Mouse (Mus musculus) cerebellum, adult 8-10 months (tissue): Measurements from ENCODE around the gene Gm45021.

Experiments
- DNase-seq: peaks from one replicate; pipeline ENCODE4 v3.0.0; 2022

Gene Gm45021

DNA sequence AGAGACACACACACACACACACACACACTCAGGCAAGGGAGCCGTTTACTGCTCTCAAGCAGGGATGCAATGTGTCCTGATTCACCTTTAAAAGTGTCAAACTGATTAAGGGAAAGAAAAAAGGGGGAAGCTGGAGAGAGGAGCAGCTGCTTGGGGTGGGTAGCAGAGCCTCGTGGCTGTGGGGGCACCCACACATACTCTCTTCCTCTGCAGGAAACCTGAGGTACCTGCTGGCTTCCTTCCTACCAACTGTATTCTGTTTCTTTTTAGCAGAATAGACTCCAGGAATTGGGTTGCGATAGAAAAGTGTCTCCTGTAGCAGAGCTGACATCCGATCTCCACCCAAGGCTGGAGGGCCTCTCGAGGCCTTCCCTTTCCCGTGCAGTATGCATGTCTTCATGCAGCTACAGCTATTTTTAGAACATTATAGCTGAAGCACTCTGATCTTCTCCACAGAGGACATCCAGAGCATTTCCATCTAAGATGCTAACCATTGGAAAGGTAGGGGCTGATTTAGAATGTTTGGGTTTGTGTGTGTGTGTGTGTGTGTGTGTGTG, at the start of gene Gm45021:
Gene Gm45021, plus strand, starts transcription at position 417 of the 557 bp plus-strand sequence.
- no peak for DNase-seq

DNA sequence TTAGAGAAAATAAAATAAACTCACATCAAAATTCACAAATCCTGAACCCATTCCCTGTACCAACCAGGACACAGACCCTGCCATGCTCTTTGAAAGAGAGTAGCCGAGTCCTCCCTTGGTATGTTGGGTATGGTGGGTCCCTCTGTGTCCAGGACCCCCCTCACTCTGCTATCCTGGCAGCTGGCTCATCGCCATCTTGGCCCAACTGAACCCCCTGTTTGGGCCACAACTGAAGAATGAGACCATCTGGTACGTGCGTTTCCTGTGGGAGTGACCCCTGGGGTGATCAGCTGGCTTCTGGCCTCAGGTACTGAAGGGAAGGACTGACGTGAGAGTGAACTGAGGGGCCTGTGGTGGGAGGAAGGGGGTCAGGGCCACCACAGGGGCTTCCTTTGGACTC, 49.5 kb upstream of the Gm45021 start:
- DNase-seq, result no peak

DNA sequence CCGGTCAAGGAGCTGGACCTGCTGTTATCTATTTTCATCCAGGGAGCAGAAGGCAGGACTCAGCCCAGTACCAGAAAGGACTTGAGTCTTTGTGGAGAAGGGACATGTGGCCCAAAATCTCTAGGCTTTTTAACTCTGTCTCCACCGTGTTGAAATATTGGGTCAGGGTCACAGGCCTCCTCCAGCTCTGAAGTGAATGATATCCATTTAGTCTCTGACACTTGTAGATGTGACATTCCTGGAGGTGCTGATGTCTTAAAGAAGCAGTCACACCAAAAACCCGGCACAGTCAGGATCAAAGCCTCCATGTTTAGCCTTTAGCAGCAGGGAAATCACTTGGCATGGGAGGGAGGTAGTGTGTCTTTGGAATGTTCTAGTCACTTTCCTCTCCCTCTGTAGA, 48.7 kb upstream of the Gm45021 start:
- DNase-seq, result no peak

DNA sequence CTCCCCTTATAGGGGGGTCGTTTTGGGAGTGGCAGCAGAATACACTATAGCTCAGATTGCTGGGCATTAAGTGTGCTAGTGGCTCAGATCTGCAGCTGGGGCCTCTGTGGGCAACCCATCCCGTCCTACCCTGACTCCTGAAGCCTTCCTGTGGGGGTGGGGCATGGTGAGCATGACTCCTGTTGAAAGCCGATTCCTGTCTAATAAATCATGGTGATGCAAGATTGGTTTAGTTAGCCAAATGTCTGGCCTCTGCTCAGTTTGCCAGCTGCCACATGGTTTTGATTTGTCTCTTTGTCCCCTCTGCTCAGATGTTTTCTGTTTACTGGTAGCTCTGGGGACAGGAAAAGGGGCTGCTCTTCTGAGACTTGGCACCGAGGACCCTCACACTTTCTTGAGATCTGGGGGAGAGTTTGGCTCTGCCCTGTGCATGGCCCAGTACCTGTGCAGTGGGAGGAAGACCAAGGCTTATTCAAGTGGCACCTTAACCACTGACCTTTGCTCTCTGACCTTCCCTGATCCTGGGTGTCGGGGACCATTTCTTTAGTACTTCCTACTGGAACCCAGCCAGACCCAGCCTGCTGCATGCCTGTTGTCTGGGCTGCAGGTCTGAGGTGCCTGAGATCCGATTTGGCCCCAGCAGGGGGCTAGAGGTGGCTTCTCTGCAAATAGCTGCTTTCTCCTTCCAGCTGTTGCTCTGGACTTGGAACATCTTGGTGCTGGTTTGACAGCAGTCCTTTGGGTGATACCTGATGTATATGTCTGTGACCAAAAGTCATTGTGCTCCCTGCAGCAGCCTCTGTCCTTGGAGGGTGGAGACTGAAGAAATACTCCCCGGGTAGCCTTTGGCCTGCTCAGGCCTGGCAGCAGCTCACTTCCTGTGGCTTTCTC, 47.6 kb upstream of the Gm45021 start:
- no peak for DNase-seq

DNA sequence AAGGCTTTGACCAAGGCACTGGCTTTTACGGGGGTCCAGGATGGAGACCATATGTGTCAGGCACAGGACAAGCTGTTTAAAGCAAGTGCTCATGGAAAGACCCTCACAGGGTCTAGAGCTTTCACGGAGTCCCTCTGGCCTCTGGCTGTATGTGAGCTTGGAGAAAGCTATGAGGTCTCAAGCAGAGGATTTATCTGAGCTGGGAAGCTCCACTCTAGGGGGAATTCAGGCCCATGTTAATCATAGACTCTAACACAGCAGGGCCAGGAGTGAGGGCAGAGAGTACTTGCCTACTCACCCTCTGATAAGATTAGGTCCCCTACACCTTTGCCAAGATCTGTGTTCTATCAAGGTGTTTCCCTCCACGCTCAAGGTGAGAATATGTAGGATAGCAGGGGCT, 46.8 kb upstream of the Gm45021 start:
- no peak for DNase-seq

DNA sequence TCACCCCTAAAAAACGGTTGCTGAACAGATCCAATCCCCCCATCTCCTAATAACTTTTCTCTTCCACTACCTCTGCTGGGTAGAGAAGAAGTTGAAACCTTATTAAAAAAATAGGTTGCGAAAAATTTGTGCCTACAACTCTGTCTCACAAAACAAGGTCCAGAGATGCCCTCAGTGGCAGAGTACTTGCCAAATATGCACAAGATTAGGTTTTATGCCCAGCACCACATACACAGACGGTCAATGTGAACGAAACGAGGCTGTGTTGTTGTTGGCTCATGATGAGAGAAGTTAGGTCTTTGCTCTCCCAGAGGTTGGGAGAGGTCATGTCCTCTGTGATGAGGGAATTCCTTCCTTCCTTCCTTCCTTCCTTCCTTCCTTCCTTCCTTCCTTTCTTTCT, 44.2 kb upstream of the Gm45021 start:
- DNase-seq, result no peak

DNA sequence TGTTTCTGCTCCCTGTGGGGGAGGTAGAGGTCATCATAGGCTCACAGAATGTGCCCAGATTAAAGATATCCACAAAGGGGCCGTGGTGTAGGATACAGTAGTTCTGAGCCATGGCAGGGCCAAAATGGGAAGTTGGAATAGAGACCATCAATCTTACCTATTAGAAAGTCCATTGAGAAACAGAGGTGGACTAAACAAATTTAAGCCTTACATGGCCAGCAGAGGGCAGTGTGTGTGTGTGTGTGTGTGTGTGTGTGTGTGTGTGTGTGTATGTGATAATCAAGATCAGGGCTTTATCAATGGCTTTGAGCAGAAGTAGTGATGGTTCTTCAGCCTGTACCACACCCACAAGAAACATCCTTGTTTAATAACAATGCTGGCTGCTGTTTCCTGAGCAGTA, 43.1 kb upstream of the Gm45021 start:
- DNase-seq, result no peak

DNA sequence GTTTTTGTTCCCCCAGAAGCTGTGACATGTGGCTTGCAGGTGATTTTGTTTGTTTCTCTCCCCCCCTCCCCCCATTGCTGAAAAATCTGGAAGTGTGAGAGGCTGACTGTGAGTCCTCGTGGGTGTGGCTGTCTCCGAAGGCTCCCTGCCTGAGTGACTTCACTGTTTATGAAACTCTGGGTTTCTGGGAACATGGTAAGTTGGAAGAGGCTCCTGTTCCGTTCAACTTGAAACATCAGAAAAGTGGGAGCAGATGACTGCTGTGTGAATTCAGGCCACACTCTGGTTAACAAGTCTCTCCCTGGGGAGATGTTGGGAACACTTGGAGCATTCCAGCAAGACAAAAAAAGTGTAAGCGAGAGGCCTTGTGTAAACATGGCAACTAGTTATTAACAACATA, 42.6 kb upstream of the Gm45021 start:
- no peak for DNase-seq

DNA sequence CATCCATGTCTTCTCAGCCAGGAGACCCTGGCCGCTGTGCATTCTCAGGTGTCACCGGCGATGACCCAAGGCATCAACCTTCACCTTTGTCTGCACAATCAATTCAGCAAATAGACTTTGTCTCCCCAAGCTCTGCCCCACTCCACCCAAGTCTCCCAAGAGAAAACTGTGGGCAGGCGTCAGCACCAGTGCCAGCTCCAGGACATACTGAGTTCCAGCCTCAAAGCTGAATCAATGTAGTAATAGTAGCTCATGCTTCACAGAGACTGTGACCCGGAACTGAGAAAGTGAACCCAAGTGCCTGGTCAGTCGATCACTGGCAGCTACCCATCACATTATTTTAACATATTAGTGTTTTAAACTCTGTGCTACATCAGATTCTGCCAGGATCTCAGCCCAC, 41.1 kb upstream of the Gm45021 start:
- no peak for DNase-seq

DNA sequence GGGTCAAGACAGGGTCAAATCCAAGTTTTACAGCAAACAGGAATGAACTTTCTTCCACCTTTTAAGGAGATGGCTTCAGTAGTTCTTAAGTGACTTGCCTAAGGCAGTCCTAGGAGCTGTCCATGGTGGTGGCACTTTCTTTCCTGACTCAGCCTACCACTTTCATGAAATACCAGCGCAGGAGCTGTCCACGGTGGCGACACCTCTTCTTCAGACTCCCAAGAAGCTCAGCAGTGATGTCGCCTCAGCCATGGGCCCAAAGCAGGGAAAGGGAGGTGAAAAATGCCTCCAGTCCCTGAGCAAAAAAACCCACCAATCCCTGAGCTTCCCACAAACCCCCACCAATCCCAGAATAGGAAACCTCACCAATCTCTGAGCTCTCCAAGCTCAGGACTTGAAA, 36.5 kb upstream of the Gm45021 start:
- DNase-seq, result no peak

DNA sequence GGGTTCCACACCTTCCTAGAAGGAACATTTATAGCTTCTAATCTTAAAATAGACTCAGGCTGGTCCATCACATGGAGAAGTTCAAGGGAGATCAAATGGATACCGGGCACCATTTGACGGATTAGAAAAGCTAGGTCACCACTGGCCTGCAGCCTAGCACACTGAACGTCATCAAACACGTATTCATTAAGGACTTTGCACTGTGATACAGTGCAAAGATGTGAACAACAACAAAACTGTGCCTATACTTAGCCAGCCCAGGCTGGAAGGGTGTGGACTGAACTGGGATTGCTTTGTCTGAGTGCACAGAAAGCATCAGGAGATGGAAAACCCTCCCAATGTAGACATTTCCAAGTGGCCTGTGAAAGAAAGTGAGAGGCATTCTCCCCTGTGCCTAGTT, 35.6 kb upstream of the Gm45021 start:
- peak; percentile 39 for DNase-seq

DNA sequence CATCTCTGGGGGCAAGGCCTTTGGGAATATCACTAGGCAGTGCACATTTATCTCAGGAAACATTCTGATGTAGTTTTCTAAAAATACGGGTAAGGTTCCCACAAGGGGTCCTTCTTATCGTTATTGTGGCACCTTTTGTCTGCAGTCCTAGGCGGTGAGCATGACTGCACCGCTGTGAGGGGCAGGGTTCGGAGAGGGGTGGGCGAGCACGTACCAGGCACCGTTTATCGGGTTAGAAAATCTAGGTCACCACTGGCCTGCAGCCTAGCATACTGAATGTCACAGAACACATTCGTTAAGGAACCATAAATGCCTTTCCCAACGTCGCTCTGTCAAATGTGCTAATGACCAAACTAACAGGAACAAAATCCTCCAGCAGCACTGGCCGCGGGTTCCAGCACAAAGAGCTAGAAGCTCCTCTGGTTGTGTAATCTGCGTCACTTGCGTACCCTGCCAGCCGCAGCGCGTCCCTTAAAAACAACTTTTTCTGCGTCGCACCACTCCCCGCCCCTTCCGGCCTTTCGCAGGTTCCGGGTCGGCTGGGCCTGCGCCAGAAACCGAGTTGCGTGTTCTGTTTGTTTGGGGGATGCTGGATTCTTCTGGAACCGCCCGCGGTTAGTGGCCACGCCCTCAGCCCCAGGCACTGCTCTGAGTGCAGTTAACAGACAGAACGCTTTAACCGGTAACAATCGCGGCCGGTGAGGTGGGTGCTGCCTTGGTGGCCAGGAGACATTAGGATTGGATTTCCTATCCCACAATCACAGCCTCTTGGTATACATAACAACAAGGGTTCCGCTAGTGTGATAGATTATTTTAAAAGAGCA, 34.9 kb upstream of the Gm45021 start, which contains the start of gene Lrrc61:
Gene Lrrc61, plus strand, starts transcription at position 517 of the 824 bp plus-strand sequence.
- peak; percentile 98 for DNase-seq

DNA sequence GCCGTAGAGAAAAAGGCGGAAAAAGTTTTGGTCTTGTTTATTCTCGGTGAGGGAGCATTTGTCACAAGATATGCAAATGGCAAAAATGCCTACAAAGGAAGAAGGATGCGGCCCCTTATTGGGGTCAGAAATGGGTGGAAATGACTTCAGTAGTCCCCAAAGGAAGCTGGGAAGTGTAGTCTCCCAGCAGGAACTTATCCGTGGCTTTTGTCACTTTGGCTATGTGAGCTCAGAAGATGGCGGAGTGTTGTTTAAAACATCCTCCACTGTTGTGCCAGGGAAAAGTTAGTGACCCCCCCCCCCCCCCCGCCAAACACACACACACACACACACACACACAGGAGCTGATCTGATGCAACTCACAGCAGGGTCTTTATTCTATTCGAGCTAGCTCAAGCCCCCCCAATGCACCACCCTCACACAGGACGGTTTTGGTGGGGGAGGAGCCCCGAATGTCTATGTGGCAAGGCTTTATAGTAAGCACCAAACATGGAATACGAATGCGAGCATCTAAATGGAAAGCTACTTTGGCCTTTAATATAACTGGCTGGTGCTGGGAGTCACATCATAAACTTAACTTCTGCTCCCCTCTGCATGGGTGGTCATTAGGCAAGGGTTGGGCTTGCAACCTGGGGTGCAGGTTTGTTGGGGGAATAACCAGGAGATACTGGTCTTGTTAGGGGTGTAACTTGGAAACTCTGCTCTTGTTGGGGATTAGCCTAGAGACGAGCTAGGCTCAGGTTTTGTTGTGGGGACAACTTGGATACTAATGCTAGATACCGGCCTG, 34.1 kb upstream of the Gm45021 start:
- DNase-seq, result peak; percentile 68

DNA sequence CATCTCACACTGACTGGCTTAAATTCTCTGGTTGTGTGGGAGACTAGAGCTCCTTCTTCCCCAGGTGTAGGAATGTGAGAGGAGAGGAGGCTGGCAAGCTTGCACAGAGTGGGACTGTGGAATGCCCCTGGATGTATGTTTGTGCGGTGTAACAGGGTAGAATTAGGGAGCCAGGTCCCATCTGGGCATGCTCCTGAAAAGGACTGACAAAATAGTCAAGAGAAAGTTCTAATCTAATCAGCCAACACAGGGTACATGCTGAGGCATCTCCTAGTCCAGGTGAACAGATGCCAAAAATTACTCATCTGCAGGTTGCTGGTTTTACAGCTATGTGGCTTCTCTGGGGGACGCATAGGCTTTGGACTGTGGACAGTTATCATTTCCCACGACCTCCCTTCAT, 33.5 kb upstream of the Gm45021 start:
- no peak for DNase-seq

DNA sequence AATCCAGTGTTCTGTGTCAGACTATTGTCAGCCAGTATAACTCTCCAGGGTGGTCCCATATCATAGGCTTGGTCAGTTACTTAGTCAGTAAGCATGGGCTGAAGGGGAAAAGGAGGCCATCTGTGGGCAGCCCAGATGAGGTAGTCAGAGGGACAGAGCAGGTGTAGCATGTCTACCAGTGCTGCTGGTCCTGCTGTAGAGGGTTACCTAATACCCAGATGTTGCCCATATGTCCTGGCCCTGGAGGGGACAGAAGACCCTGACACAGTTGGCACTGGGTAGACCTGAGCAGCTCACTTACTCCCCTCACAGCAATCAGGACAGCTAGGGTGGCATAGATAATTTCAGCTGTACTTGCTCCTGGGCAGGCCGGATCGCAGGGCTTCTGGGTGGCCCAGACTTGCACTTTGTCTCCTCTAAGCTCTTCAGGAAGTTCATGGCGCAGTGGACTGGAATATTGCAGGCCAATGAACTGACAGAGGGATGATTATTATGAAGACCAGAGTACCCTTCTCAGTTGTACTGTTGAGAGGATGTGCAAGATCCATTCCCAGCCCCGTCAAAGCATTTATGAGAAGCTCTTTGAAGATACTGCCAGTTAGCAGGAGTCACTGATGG, 23.6 kb upstream of the Gm45021 start:
- no peak for DNase-seq

DNA sequence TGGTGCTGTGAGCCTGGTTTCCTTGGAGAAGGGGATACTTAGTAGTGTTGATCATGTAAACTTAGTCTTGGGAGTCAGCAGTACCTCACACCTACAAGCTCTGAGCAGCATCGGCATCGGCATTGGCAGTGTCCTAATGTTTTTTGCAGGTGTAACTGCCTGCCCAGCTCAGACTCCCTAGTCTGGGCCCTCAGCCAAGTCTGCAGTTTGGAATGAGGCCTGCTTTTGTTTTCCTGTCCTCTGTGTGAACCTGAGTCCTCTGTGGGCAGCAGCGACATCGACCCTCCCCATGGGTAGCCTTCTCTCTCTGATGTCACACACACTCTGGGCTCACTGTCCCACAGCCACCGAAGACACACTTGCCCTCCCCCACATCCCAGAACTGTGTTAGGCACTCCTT, 23.1 kb upstream of the Gm45021 start:
- DNase-seq, result peak; percentile 51

DNA sequence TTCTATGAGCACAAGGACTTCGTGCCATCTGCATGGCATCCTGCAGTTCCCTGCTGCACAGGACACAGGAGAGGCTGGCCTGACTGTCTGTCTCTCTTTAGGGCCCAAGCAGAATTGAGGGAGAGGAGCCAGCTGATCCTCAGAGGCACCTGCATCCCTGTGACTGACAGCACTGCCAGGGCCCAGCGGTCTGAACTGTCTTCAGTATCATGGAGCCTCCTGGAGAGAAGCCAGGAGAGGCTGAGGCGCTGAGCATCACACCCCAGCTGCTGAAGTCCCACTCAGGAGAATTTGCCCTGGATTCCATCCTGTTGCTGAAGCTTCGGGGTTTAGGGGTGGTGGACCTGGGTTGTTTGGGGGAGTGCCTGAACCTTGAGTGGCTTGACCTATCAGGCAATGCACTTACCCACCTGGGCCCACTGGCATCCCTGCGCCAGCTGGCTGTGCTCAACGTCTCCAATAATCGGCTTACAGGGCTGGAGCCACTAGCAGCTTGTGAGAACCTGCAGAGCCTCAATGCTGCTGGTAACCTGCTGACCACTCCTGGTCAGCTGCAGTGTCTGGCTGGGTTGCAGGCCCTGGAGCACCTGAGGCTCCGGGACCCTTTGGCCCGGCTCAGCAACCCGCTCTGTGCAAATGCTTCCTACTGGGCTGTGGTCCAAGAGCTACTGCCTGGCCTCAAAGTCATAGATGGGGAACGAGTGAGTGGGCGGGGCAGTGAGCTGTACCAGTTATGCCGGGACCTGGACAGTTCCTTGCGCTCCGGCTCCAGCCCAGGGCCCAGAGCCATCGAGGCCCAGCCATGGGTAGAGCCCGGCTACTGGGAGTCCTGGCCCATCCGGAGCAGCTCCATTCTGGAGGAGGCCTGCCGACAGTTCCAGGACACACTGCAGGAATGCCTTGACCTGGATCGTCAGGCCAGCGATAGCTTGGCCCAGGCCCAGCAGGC, 21.1 kb upstream of the Gm45021 start:
- peak; percentile 55 for DNase-seq

DNA sequence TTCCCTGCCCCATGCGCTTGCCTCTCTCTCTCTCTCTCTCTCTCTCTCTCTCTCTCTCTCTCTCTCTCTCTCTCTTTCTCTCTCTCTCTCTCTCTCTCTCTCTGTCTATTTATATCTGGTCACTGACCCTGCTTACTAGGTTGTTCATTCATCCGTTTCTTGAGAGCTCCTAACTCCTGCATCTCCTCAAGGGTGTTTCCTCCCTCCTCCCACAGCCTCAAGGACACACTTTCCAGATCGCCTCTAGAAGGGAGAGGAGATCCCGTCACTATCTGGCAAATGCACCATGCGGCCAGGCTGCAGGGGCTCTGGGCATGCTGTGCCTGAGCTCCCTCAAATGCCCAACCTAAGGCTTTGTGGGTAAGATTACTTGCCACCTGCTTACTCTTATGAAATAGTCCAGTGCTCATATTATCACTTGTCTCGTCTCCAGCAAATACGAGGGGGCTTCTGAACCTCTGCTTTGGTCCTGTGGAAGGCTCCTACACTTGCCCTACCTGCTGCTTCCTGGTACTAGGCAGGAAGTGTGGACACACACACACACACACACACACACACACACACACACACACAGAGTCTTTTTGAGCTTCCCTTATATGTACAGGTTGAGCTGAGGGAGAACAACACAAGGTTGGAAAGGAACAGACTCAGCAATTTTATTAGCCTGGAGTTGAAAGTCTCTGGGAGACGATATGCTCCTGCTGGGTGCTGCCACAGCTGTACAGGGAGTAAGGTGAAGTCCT, 20.2 kb upstream of the Gm45021 start:
- no peak for DNase-seq

DNA sequence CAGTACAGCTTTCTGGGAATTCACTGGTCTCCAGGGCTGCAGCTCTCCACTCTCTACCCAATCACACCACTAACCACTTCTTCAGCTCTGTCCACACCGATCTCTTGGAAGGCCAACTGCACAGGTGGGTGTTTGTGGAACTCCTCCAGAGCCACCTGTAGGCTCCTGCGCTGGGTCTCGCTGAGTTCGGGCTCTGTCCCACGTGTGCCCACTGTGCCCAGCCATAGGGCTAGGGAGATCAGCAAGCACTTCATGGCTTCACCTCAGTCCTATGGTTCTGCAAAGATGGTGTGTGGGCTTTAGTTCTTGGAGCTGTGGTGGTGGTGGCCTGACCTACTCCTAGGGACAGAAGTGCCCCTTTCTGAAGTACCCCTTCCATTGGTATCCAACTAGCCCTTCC, 17.4 kb upstream of the Gm45021 start:
- no peak for DNase-seq

DNA sequence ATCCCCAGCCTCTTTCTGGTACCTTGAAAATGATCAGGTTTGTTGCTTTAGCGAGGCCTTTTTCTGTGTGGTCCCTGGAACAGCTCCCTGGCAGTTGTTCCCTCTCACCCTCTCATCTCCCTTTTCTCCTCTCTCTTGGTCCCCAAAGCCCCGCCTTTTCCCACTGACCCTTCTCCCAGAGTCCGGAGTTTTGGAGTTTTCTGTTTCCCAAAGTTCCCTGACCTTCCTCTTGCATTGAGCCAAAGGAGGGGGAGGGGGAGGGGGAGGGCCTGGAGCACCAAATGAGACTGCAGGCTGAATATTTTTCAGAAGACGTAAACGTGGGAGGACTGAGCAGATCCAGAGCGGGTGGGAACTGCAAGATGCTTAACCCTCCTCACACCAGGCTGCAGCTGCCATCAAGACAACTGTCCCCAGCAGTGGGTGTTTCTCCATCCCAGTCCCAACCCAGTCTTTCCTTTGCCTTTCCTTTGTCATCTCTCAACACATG, 16.8 kb upstream of the Gm45021 start, which contains the start of gene Rarres2:
Gene Rarres2, minus strand, starts transcription at position 218 of the 490 bp plus-strand sequence.
- DNase-seq, result no peak
